Mouse (Mus musculus) hindbrain, embryonic 16.5 days (tissue): ENCODE data around the gene Gm49450. TPM values are rescaled to one million over a fixed set of nuclear protein-coding genes. Genes with fewer than 3 reads are reported as not detected.
"Not testable (repeated sequence)": the region's sequence is repeated elsewhere in the genome, so short reads cannot be mapped to it uniquely, and the experiment has no call there.

Experiments used
- ATAC-seq: fragments of 200-750 bp; cut with Nextera tagmentation; 2 replicates; pipeline ENCODE4 v1.8.0; 2017; ENCODE audit warnings: moderate TSS enrichment, moderate library complexity
- H3K27ac ChIP-seq: fragments of 300-500 bp; sonication (generic); 2 replicates; pipeline ENCODE4 v1.5.1; 2014; ENCODE audit warnings: low read depth, mild to moderate bottlenecking, control low read depth, low read length, moderate library complexity
- H3K27me3 ChIP-seq: fragments of 300-500 bp; sonication (generic); replicated peaks from 2 replicates; pipeline ENCODE4 v1.6.1; 2014; ENCODE audit warnings: low read length; ENCODE audit not compliant: control insufficient read depth, insufficient read depth
- H3K36me3 ChIP-seq: fragments of 300-500 bp; sonication (generic); 2 replicates; pipeline ENCODE4 v1.6.1; 2014; ENCODE audit warnings: mild to moderate bottlenecking, low read length, moderate library complexity, mixed read lengths; ENCODE audit not compliant: control insufficient read depth, insufficient read depth
- H3K4me1 ChIP-seq: fragments of 300-500 bp; sonication (generic); 2 replicates; pipeline ENCODE4 v1.6.1; 2014; ENCODE audit warnings: low read depth, low read length; ENCODE audit not compliant: control insufficient read depth, insufficient read depth
- H3K4me2 ChIP-seq: fragments of 300-500 bp; sonication (generic); 2 replicates; pipeline ENCODE4 v1.6.1; 2014; ENCODE audit warnings: mild to moderate bottlenecking, low read length, control low read depth, moderate library complexity
- H3K4me3 ChIP-seq: fragments of 300-500 bp; sonication (generic); 2 replicates; pipeline ENCODE4 v1.5.1; 2014; ENCODE audit warnings: mild to moderate bottlenecking, low read length, control low read depth, moderate library complexity
- H3K9ac ChIP-seq: fragments of 300-500 bp; sonication (generic); 2 replicates; pipeline ENCODE4 v1.6.1; 2014; ENCODE audit warnings: low read depth, mild to moderate bottlenecking, control low read depth, low read length, moderate library complexity
- H3K9me3 ChIP-seq: fragments of 300-500 bp; sonication (generic); 2 replicates; pipeline ENCODE4 v1.6.1; 2014; ENCODE audit warnings: mild to moderate bottlenecking, low read length, moderate library complexity; ENCODE audit not compliant: control insufficient read depth
- WGBS: fragments of 180-500 bp; shearing (Covaris S2); extraction: QIAGEN DNeasy Blood & Tissue Kit; methylation state at CpG from one replicate; pipeline ENCODE4 v1.1.7; 2014; 5-methylcytosine and 5-hydroxymethylcytosine counted together
- polyA plus RNA-seq: library from polyadenylated mRNA; unstranded; fragments of >200 nt; fragmentation: Nextera tagmentation; extraction: Ambion mirVana; gene quantifications from 2 replicates; pipeline ENCODE4 v1.2.1, GENCODE M21; 2015

The Gm49450 gene
- polyA plus RNA-seq, 1 experiment from 2014 or later, result not detected

DNA sequence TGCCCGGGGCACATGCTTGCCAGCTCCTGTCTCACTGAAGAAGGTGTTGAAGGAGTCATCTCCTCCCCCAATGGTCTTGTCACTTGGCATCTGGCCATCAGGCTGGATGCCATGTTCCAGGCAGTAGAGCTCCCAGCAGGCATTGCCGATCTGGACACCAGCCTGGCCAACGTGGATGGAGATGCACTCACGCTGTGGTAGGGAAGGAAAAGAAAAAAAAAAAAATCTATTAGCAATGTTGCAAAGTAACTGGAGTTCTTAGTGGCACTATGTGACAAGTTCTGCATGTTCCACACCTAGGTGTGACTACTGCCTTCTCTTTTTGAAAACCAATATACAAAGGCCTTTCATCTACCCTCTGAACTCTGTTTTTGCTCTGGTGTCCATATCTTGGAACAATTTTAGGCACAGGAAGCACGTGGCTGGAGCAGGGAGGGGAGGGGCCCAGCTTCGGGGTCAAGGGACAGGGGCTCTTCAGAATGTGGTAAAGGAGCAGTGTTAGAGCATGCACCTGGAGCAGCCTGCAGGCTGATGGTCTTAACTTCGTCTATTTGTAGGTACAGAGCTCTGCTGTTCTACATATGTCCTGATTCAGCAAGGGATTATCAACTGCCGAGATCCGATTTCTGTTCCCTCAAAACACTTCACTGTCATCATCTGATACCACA lies 20.2 kb downstream of the Gm49450 start:
- 5% methylated on average over 8 of the region's 9 CpGs for WGBS
- not testable (repeated sequence) for H3K9me3 ChIP-seq, H3K36me3 ChIP-seq, H3K27me3 ChIP-seq, ATAC-seq
- peak overlapping the region; percentile 67 for H3K4me3 ChIP-seq
- peak overlapping the region; percentile 86 for H3K4me2 ChIP-seq
- peaks cover 28% of the 10 kb centered on the region for H3K4me1 ChIP-seq
- H3K27ac ChIP-seq, result peak overlapping the region; percentile 98
- H3K9ac ChIP-seq, result peak overlapping the region; percentile 91

DNA sequence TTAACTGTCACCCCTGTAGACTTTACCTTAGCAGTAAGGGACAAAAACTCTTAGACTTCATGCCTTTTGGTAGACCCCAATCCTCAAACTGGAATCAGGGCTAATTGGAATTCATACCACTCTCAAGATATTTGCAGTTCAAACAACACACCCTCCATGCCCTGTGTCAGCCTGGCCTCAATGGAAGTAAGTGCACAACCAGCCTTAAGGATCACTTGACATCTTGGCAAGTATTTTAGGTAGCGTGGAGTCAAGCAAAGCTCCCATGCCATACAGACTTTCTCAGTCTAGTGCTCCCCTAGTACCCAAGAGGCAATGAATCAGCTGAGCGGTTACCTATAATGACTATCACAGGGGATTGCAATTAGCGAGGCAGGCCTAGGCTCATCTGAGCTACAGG lies 22.4 kb downstream of the Gm49450 start:
- Histone ChIP-seq H3K27ac (no peak overlapping the region), H3K4me2 (peak overlapping the region; percentile 27; the same call in 1 of the 2 replicates), H3K9ac (no peak overlapping the region), H3K36me3 (0 out of 2 replicates have a peak, but pooled peaks cover 3% of the 10 kb centered on the region), H3K4me1 (peaks cover 27% of the 10 kb centered on the region), H3K9me3 (no peaks in the 10 kb centered on the region), H3K4me3 (no peak overlapping the region), H3K27me3 (no peaks in the 10 kb centered on the region)
- ATAC-seq, result no peak
- WGBS, result 65% methylated on average over 3 of the region's 3 CpGs

DNA sequence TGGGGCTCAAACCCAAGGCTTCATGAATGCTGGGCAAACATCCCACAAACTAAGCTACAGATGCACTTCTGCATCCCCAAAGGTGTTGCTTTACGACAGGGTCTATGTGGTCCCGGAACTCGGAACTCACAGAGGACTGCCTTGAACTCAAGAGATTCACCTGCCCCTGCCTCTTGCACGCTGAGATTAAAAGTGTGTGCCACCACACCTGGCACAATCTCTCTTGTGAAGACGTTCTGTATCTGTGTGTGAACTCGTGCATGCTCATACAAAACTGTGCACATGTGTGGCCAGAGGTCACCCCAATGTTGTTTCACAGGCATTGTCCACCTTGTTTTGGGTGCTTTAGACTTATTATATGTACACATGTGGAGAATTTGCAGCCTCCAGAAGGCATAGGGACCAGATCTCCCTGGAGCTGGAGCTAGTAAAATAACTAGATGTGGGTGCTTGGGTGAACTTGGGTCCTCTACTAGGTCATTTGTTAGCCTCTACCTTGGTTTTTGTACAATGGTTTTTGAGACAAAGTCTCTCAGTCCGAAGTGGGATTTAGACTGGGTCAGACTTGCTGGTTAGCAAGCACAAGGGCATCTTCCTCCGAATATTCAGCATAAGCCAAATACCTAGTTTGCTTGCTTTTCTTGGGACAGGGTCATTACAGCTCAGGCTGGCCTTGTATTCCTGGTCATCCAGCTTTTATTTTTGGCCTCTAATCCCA lies 23.2 kb downstream of the Gm49450 start:
- WGBS, result 51% methylated on average over 8 of the region's 8 CpGs
- Histone ChIP-seq H3K27ac (no peak overlapping the region), H3K4me3 (no peak overlapping the region), H3K27me3 (no peaks in the 10 kb centered on the region), H3K9me3 (no peaks in the 10 kb centered on the region), H3K4me2 (no peak overlapping the region; the same call in 1 of the 2 replicates), H3K36me3 (0 out of 2 replicates have a peak, but pooled peaks cover 3% of the 10 kb centered on the region), H3K4me1 (peaks cover 19% of the 10 kb centered on the region), H3K9ac (no peak overlapping the region)
- no peak for ATAC-seq

DNA sequence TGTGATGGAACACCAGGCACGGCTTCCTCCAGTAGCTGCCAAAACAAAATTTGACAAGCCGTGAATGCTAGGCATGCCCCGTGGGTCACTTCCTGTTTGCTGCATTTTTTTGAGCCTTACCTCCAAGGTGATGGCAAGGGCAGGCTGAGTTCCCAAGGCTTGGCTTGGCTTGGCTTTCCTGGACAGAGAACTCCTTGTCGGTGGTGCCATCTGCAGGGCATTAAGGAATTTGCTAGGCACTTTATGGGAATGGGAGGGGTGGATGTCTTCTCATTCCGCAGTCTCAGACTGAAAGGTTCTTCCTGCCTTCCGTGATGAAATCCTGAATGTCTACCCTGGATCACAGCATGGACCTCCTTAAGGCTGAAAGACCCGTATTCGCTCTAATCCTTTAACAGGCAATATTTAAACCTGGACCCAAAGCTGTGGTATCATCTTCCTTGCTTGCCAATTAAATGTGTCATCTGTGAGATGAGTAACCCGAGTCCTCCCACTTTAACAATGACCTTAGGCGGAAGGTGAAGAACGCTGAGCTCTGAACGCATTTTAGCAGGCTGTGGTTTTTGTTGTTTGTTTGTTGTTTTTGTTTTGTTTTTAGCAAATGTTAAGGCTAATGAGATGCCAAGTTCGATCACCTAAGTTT lies 24.6 kb downstream of the Gm49450 start:
- peak overlapping the region; percentile 19; the same call in 1 of the 2 replicates for H3K4me2 ChIP-seq
- H3K27me3 ChIP-seq, result no peaks in the 10 kb centered on the region
- H3K36me3 ChIP-seq, result 0 out of 2 replicates have a peak, but pooled peaks cover 3% of the 10 kb centered on the region
- WGBS, result 16% methylated on average over 13 of the region's 13 CpGs
- H3K9ac ChIP-seq, result no peak overlapping the region
- peak; percentile 86 for ATAC-seq
- H3K27ac ChIP-seq, result no peak overlapping the region
- H3K4me3 ChIP-seq, result no peak overlapping the region
- H3K9me3 ChIP-seq, result no peaks in the 10 kb centered on the region
- H3K4me1 ChIP-seq, result peaks cover 15% of the 10 kb centered on the region

DNA sequence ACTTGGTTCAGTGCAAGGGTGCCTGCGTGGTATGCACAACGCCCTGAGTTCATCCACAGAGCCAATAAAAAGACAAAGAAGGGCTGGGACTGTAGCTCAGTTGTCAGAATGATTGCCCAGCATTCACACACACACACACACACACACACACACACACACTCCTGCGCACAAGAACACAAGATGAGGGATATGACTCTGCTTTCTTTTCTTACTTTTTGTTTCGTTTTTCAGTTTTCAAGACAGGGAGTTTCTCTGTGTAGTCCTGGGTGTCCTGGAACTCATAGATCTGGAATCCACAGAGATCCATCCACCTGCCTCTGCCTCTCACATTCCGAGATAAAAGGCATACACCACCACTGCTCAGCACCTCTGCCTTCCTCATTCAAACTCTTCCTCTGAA lies 25.8 kb downstream of the Gm49450 start:
- Histone ChIP-seq H3K9me3 (no peaks in the 10 kb centered on the region), H3K9ac (no peak overlapping the region), H3K27ac (no peak overlapping the region), H3K4me1 (peaks cover 12% of the 10 kb centered on the region), H3K27me3 (no peaks in the 10 kb centered on the region), H3K4me2 (no peak overlapping the region), H3K4me3 (no peak overlapping the region), H3K36me3 (0 out of 2 replicates have a peak, but pooled peaks cover 3% of the 10 kb centered on the region)
- ATAC-seq, result no peak
- WGBS, result 78% methylated on average over 5 of the region's 5 CpGs

DNA sequence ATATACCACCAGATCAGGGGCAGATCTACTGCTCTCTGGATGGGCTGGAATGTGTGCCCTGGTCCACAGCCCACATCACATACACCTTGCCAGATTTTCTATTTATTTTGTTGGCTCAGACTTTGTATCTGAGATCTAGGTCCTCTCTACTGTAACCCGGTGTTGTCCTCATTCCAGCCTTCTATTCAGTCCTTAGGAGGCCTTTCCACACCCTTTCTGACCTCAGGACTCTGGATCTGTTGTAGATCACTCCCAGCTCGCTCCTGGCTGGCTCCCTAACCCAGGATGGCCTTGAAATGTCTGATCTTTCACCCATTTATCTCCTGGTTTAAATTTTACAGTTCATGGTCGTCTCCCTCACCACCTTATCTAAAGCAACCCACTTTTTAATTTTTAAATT lies 28.7 kb downstream of the Gm49450 start:
- Histone ChIP-seq H3K9ac (no peak overlapping the region), H3K4me2 (no peak overlapping the region), H3K27ac (no peak overlapping the region), H3K9me3 (no peaks in the 10 kb centered on the region), H3K36me3 (no peaks in the 10 kb centered on the region), H3K4me1 (peaks cover 5% of the 10 kb centered on the region; the same call in 1 of the 2 replicates), H3K4me3 (no peak overlapping the region), H3K27me3 (no peaks in the 10 kb centered on the region)
- WGBS, result 78% methylated on average over 3 of the region's 3 CpGs
- no peak for ATAC-seq

DNA sequence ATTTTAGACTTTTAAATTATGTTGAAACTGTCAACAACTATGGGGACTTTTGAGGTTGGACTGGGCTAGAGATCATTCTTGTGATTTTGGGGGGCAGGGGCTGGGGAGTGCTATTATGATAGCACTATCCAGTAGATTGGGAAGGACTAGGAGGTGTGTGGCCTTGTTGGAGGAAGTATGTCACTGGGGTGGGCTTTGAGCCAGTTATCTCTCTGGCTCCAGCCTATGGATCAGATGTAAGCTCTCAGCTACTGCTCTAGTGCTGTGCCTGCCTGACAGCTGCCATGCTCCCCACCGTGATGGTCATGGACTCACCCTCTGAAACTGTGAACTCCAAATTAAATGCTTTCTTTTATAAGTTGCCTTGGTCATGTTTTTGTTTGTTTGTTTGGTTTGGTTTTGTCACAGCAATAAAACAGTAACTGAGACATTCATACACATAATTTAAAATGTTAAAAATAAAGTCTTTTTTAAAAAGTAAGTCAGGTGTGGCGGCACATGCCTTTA lies 30.3 kb downstream of the Gm49450 start:
- no peaks in the 10 kb centered on the region for H3K36me3 ChIP-seq
- H3K27me3 ChIP-seq, result no peaks in the 10 kb centered on the region
- H3K4me3 ChIP-seq, result no peak overlapping the region
- H3K4me1 ChIP-seq, result no peaks in the 10 kb centered on the region; the same call in 1 of the 2 replicates
- H3K9me3 ChIP-seq, result no peaks in the 10 kb centered on the region
- no peak for ATAC-seq
- no peak overlapping the region for H3K27ac ChIP-seq
- H3K4me2 ChIP-seq, result no peak overlapping the region
- H3K9ac ChIP-seq, result no peak overlapping the region
- WGBS, result 87% methylated on average over 2 of the region's 2 CpGs

DNA sequence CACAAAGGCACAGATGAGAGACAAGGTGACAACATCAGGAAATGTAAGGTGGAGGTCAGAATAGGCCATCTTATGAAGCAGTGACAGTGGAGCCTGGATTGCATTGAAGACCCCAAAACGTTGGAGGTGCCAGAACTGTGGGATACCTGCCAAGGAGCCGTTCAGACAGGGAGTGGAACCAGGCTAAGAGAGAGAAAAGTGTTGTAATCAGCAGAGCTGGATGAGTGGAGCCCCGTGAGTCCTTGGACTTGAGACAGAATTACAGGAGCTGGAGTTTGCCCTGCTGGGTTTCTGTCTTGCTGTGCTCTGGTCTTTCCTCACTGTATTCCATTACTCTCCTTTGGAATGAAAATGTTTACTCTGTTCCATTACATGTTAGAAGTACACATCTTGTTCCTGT lies 30.8 kb downstream of the Gm49450 start:
- no peak overlapping the region for H3K4me2 ChIP-seq
- ATAC-seq, result no peak
- 48% methylated on average over 3 of the region's 3 CpGs for WGBS
- H3K36me3 ChIP-seq, result no peaks in the 10 kb centered on the region
- no peaks in the 10 kb centered on the region; the same call in 1 of the 2 replicates for H3K4me1 ChIP-seq
- H3K9me3 ChIP-seq, result no peaks in the 10 kb centered on the region
- H3K27ac ChIP-seq, result no peak overlapping the region
- H3K9ac ChIP-seq, result no peak overlapping the region
- H3K4me3 ChIP-seq, result no peak overlapping the region
- no peaks in the 10 kb centered on the region for H3K27me3 ChIP-seq

DNA sequence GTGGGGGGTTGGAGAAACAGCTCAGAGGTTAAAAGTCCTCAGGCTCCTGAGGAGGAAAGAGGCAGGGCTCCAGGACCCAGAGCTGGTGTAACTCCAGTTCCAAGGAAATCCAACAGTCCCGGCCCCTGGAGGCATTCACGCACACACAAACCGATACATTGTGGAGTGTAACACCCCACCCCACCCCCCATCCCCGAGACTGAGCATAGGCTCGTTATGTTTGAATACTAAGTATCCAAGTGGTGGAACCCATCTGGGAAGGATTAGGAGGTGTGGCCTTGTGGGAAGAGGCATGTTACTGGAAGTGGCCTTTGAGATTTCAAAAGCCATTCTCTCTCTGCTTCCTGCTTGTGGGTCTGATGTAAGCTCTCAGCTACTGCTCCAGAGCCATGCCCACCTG lies 31.8 kb downstream of the Gm49450 start:
- H3K27ac ChIP-seq, result no peak overlapping the region
- H3K4me3 ChIP-seq, result no peak overlapping the region
- WGBS, result 88% methylated on average over 5 of the region's 5 CpGs
- no peaks in the 10 kb centered on the region for H3K27me3 ChIP-seq
- no peaks in the 10 kb centered on the region for H3K36me3 ChIP-seq
- H3K9me3 ChIP-seq, result no peaks in the 10 kb centered on the region
- H3K4me1 ChIP-seq, result peaks cover 5% of the 10 kb centered on the region
- no peak for ATAC-seq
- H3K9ac ChIP-seq, result no peak overlapping the region
- H3K4me2 ChIP-seq, result no peak overlapping the region
